ENCODE assay signal across 8 mouse cellular contexts in the genomic region with DNA sequence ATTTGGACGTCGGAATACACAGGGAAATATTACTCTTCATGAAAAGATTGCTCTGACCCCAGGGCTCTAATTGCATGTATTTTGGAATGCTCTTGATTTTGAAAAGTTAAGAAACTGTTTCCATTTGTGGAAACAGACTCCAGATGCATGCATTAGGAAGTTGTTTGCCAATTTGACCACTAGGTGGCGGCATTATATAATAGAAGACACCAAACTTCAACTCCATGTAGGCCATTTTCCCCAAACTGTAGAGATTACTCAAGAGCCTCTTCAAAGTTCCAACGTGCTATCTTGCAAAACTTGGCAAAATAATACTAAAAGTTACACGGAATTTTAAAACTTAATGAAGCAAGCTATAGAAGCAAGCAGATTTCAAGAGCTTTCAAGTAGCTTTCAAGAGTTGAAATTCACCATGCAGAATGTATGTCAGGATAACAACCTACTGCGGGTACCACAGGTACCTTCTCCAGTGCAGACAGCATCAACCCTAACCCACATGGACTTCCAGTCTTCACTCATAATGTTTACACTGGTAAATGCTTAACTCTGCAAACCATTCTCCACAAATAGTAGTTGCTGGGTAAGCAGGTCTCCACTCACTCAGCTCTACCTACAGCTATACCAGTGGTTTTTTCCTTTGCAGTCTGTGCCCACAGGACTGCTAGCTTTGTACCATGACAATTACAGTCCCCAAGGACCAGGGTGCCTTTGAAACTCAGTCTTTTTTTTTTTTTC.
DNase-seq lines count a peak whose midpoint lies in the region; ATAC-seq lines count a peak whose summit lies in the region.

No protein-coding gene starts in this region.

- H3K4me1 ChIP-seq in midbrain, embryonic 10.5 days: peaks cover 7% of the 10 kb centered on the region; the same call in 1 of the 2 replicates
- H3K4me1 ChIP-seq in midbrain, embryonic 16.5 days (ENCODE audit: control insufficient read depth, insufficient read depth, low read length): no peaks in the 10 kb centered on the region

- no peak overlapping the region for H3K4me2 ChIP-seq in midbrain, embryonic 16.5 days (ENCODE audit: low read length)

- WGBS in midbrain, embryonic 10.5 days: 21% methylated on average over 6 of the region's 6 CpGs
- WGBS in midbrain, embryonic 16.5 days: 18% methylated on average over 6 of the region's 6 CpGs

- H3K9ac ChIP-seq in midbrain, embryonic 16.5 days (ENCODE audit: low read depth, low read length): no peak overlapping the region

- no peak for ATAC-seq in midbrain, embryonic 16.5 days

- intact Hi-C loops in left cerebral cortex, postnatal 14 days (cut with DNase I): loop anchor here (1.0 to 5.0 kb wide), 3 partner anchors 70 to 166 kb away; no protein-coding TSS in a partner anchor

- H3K9me3 ChIP-seq in midbrain, embryonic 10.5 days (replicated peaks): no peaks in the 10 kb centered on the region
- H3K9me3 ChIP-seq in midbrain, embryonic 16.5 days (replicated peaks; ENCODE audit: control insufficient read depth, low read length, poor library complexity, severe bottlenecking): no peaks in the 10 kb centered on the region

- H3K4me3 ChIP-seq in midbrain, embryonic 10.5 days: no peak overlapping the region
- H3K4me3 ChIP-seq in midbrain, embryonic 16.5 days (ENCODE audit: low read depth, low read length): no peak overlapping the region

- H3K36me3 ChIP-seq in midbrain, embryonic 10.5 days: no peaks in the 10 kb centered on the region
- H3K36me3 ChIP-seq in midbrain, embryonic 16.5 days (ENCODE audit: control insufficient read depth, insufficient read depth, low read length): no peaks in the 10 kb centered on the region

- no peak overlapping the region for H3K27ac ChIP-seq in midbrain, embryonic 10.5 days (replicated peaks)
- no peak overlapping the region for H3K27ac ChIP-seq in midbrain, embryonic 16.5 days (ENCODE audit: low read length)

- H3K27me3 ChIP-seq in midbrain, embryonic 10.5 days (ENCODE audit: low read depth, poor library complexity, severe bottlenecking): no peaks in the 10 kb centered on the region
- no peaks in the 10 kb centered on the region for H3K27me3 ChIP-seq in midbrain, embryonic 16.5 days (ENCODE audit: control insufficient read depth, insufficient read depth, low read depth, low read length)

- peak; percentile 41 for DNase-seq in midbrain, embryonic 10.5 days (ENCODE audit: low spot score)
- peak; percentile 44 for DNase-seq in adrenal gland, adult 2 months
- peak; percentile 86 for DNase-seq in embryo, embryonic 11 days
- peak; percentile 57 for DNase-seq in hindlimb bud, embryonic 11.5 days (ENCODE audit: extremely low spot score, low read depth, low spot score)
- DNase-seq in left cerebral cortex, postnatal 14 days (ENCODE audit: low spot score in 2 of 2): peak; percentile 83 to 86
- peak; percentile 43 to 60 for DNase-seq in natural killer cell, adult 2 months (ENCODE audit: low spot score in 2 of 2)
- peak; percentile 38 for DNase-seq in yolk sac, embryonic 10.5 days (ENCODE audit: low spot score)
